Mouse (Mus musculus): ENCODE results near the gene Nap1l1. TPM values are rescaled to one million over a fixed set of nuclear protein-coding genes. Genes with fewer than 3 reads are reported as not detected.

Gene Nap1l1
- total and polyA plus RNA-seq, 3 experiments = 196 to 1,342 (median 360) TPM

- dilution Hi-C loops (cut with MboI; ENCODE audit: extremely low pct_ligation_motif_present, extremely low pct_unique_long_range_greater_than_20kb, low sequenced_read_pairs) = no loop called here
- DNase-seq (ENCODE audit: extremely low read depth) = no peak
- in situ Hi-C loops (cut with MboI; ENCODE audit: low pct_ligation_motif_present, low pct_unique_long_range_greater_than_20kb, low sequenced_read_pairs) = no loop called here
- no peaks in the 10 kb centered on the region for H3K36me3 ChIP-seq (replicated peaks in 1 of 2; ENCODE audit: control insufficient read depth in 1 of 2, insufficient read depth in 1 of 2, low read length in 1 of 2)
- no peak overlapping the region for H3K27ac ChIP-seq (ENCODE audit: insufficient read depth, low read depth)
- no peak for TF ChIP-seq IRF4 (IDR thresholded peaks at IDR 0.05; ENCODE audit: low read depth, low read length)
- no peak for TF ChIP-seq RAD21 (IDR thresholded peaks at IDR 0.05; ENCODE audit: low read depth, low read length)
- TF ChIP-seq EP300 (IDR thresholded peaks at IDR 0.05; ENCODE audit: low read length) = no peak
- TF ChIP-seq MEF2A (IDR thresholded peaks at IDR 0.05; ENCODE audit: borderline replicate concordance, low read depth, low read length) = no peak
- no peak for TF ChIP-seq JUN (IDR thresholded peaks at IDR 0.05; ENCODE audit: insufficient read depth, low read depth, low read length)
- no peak for TF ChIP-seq ZKSCAN1 (IDR thresholded peaks at IDR 0.05; ENCODE audit: borderline replicate concordance, low read depth, low read length)
- TF ChIP-seq BHLHE40 (IDR thresholded peaks at IDR 0.05; ENCODE audit: low read depth, low read length) = no peak
- TF ChIP-seq POLR2A (IDR thresholded peaks at IDR 0.05; ENCODE audit: low read depth, low read length) = no peak
- no peak for TF ChIP-seq E2F4 (IDR thresholded peaks at IDR 0.05; ENCODE audit: insufficient replicate concordance, low read depth, low read length)
- TF ChIP-seq NELFE (IDR thresholded peaks at IDR 0.05; ENCODE audit: low read depth, low read length) = no peak
- TF ChIP-seq USF1 (IDR thresholded peaks at IDR 0.05; ENCODE audit: low read depth, low read length) = no peak
- no peak for TF ChIP-seq RCOR1 (conservative IDR thresholded peaks at IDR 0.05; ENCODE audit: low read depth, low read length)
- peaks cover 5 to 8% of the 10 kb centered on the region in 2 experiments for H3K4me1 ChIP-seq (ENCODE audit: control insufficient read depth in 1 of 2, insufficient read depth in 2 of 2)
- H3K9me3 ChIP-seq (replicated peaks; ENCODE audit: low read length) = no peaks in the 10 kb centered on the region
- H3K9ac ChIP-seq (ENCODE audit: insufficient read depth, low read depth) = no peak overlapping the region
- no peaks in the 10 kb centered on the region for H3K27me3 ChIP-seq (replicated peaks)
- no peak overlapping the region for H3K4me2 ChIP-seq (ENCODE audit: insufficient read depth, low read depth, poor library complexity, severe bottlenecking)
- H3K79me2 ChIP-seq (replicated peaks; ENCODE audit: control insufficient read depth, extremely low read depth, insufficient read depth, poor library complexity, severe bottlenecking) = no peaks in the 10 kb centered on the region
- no peak overlapping the region for H3K4me3 ChIP-seq (replicated peaks in 1 of 3; ENCODE audit: low read depth in 2 of 3, low read length in 2 of 3, poor library complexity in 1 of 3)
These were observed 61.7 kb downstream of the Nap1l1 start for GRCm38 (mm10) chr10:111534691-111535090.

- TF ChIP-seq ETS1 (conservative IDR thresholded peaks at IDR 0.05; ENCODE audit: low read depth, low read length) (no peak), PAX5 (IDR thresholded peaks at IDR 0.05; ENCODE audit: low read length) (no peak)
- DNase-seq (ENCODE audit: extremely low read depth) = no peak
- Histone ChIP-seq H3K9me3 (replicated peaks; ENCODE audit: low read length) (no peaks in the 10 kb centered on the region), H3K9ac (ENCODE audit: insufficient read depth, low read depth) (no peak overlapping the region), H3K4me3 (replicated peaks in 1 of 3; ENCODE audit: low read depth in 2 of 3, low read length in 2 of 3, poor library complexity in 1 of 3) (no peak overlapping the region), H3K4me2 (ENCODE audit: insufficient read depth, low read depth, poor library complexity, severe bottlenecking) (no peak overlapping the region), H3K79me2 (replicated peaks; ENCODE audit: control insufficient read depth, extremely low read depth, insufficient read depth, poor library complexity, severe bottlenecking) (no peaks in the 10 kb centered on the region), H3K27me3 (replicated peaks) (no peaks in the 10 kb centered on the region), H3K36me3 (replicated peaks in 1 of 2; ENCODE audit: control insufficient read depth in 1 of 2, insufficient read depth in 1 of 2, low read length in 1 of 2) (no peaks in the 10 kb centered on the region), H3K27ac (ENCODE audit: insufficient read depth, low read depth) (no peak overlapping the region), H3K4me1 (ENCODE audit: control insufficient read depth in 1 of 2, insufficient read depth in 2 of 2) (peaks cover 7 to 11% of the 10 kb centered on the region in 2 experiments)
- in situ Hi-C loops (cut with MboI; ENCODE audit: low pct_ligation_motif_present, low pct_unique_long_range_greater_than_20kb, low sequenced_read_pairs) (no loop called here), dilution Hi-C loops (cut with MboI; ENCODE audit: extremely low pct_ligation_motif_present, extremely low pct_unique_long_range_greater_than_20kb, low sequenced_read_pairs) (no loop called here)
These were observed 64.4 kb downstream of the Nap1l1 start for GRCm38 (mm10) chr10:111537410-111537809.
